Mouse (Mus musculus): ENCODE measurements at regions not wholly inside any gene's neighbourhood (a gene's known extent, or its start where the extent isn't known, plus 50 kb on each side); places are given as distances from the start of the nearest gene placed in this dataset.

GRCm38 (mm10) chr15:51724127-51724526 lies 2160.6 kb upstream of the Gm7489 start:
- peak; percentile 58 for DNase-seq (ENCODE audit: low read depth, low spot score)

DNA sequence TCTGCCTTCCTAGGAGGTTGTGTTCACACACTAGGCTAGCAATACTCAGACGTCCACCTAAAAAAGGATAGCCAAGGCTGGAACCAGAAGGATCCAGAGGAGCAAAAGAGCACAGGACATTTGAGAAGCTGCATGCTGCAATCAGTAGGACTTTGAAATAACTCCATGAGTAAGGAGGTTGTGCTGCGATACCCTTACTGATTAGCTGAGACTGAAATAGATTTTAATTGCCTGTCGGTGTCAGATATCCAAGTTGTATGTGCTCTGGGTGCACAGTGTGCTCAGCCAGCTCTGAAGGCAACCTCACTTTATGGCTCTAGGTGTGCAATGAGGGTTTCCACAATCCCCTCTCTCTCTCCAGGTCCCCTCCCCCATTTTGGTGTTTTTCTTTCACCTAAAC lies 2159.2 kb upstream of the Gm7489 start:
- DNase-seq (ENCODE audit: low read depth, low spot score) = no peak

DNA sequence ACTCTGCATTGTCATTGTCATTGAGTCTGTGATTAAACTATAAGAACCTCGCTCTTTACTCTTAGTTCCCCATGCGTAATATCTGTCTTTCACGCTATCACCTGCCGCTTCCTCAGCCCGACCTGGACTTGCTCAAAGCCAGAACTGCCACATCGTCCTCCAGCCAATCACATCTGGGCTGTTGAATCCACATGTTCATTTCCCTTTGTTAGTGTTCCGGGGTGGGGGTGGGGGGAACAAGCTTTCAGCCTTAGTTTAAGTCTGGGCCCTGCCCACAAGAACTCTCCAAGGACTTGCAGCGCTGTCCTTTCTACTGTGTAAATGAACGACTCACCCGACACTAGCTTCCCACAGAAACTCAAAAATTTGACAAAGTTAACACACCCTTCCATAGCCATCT lies 2154.6 kb upstream of the Gm7489 start:
- peak; percentile 60 for DNase-seq (ENCODE audit: low read depth, low spot score)

- DNase-seq (ENCODE audit: low read depth, low spot score) = peak; percentile 9
Measured at GRCm38 (mm10) chr15:51730805-51731412, 2153.8 kb upstream of the Gm7489 start.

- DNase-seq (ENCODE audit: low read depth, low spot score) = no peak
Measured at GRCm38 (mm10) chr15:51734194-51734593, 2150.5 kb upstream of the Gm7489 start.
